29 mouse cellular contexts compared by ENCODE assay signal in genomic region chr1:52034816-52035752, GRCm38 (mm10). TPM values are rescaled to one million over a fixed set of nuclear protein-coding genes. Genes with fewer than 3 reads are reported as not detected.
DNase-seq lines count a peak whose midpoint lies in the region; ATAC-seq and TF ChIP-seq lines count a peak whose summit lies in the region.
"Had no signal": no experiment of that assay in that cellular context is flagged by ENCODE, and none has a peak within 500 bp of the region (broad histone marks: within the 10 kb centered on the region; RNA-seq: fewer than 3 reads in every experiment).

No protein-coding gene starts in this region.

- in situ Hi-C loops in CH12.LX (cut with MboI; ENCODE audit: low pct_ligation_motif_present, low pct_unique_long_range_greater_than_20kb, low sequenced_read_pairs) = loop anchor here (5.0 kb wide), 1 partner anchor 37 kb away; no protein-coding TSS in a partner anchor

- peak; percentile 7 for DNase-seq in lung, embryonic 14.5 days
- no peak for DNase-seq in lung, postnatal 14 days
- DNase-seq in CH12.LX (ENCODE audit: extremely low read depth) = no peak
- no peak for DNase-seq in adrenal gland, adult 2 months
- DNase-seq in ovary, postnatal 10 days (ENCODE audit: low spot score) = no peak
- DNase-seq in adrenal gland, adult 18-20 months (ENCODE audit: low spot score in 2 of 2) = no peak
- DNase-seq: adrenal gland, adult 8-10 months; cerebellum, adult 8-10 months; cerebellum, postnatal 25 days; gastrocnemius, adult 2 months; gastrocnemius, postnatal 36 days; heart, adult 2 months; kidney, adult 2 months; kidney, postnatal 10 days; liver, embryonic 13.5 days; lung, postnatal 10 days had no signal

- WGBS in lung, embryonic 14.5 days = 59% methylated on average over 12 of the region's 12 CpGs
- 59% methylated on average over 12 of the region's 12 CpGs for whole genome bisulfite sequencing in small intestine, adult 2 months

- no peak overlapping the region for H3K9ac ChIP-seq in lung, embryonic 14.5 days
- H3K9ac ChIP-seq in CH12.LX (ENCODE audit: insufficient read depth, low read depth) = no peak overlapping the region
- H3K9ac ChIP-seq: heart, embryonic 12.5 days; hindbrain, embryonic 14.5 days; limb, embryonic 15.5 days; liver, embryonic 13.5 days; midbrain, embryonic 15.5 days; neural tube, embryonic 13.5 days had no signal

- no peaks in the 10 kb centered on the region for H3K27me3 ChIP-seq in lung, embryonic 14.5 days (ENCODE audit: insufficient read depth, low read length)
- H3K27me3 ChIP-seq in CH12.LX (replicated peaks) = no peaks in the 10 kb centered on the region
- H3K27me3 ChIP-seq in small intestine, adult 2 months (ENCODE audit: control insufficient read depth, insufficient read depth, low read length) = no peaks in the 10 kb centered on the region
- H3K27me3 ChIP-seq: heart, embryonic 12.5 days; limb, embryonic 15.5 days; liver, embryonic 13.5 days; midbrain, embryonic 15.5 days; neural tube, embryonic 13.5 days had no signal

- no peaks in the 10 kb centered on the region for H3K79me2 ChIP-seq in CH12.LX (replicated peaks; ENCODE audit: control insufficient read depth, extremely low read depth, insufficient read depth, poor library complexity, severe bottlenecking)

- no peak for TF ChIP-seq EP300 in CH12.LX (IDR thresholded peaks at IDR 0.05; ENCODE audit: low read length)

- ATAC-seq in lung, embryonic 14.5 days (ENCODE audit: insufficient read depth) = no peak
- ATAC-seq in inflammation-experienced regulatory T-cells, adult 6 months = peak; percentile 70
- ATAC-seq: forebrain, embryonic 14.5 days; midbrain, embryonic 15.5 days; Patski had no signal

- no peaks in the 10 kb centered on the region for H3K4me1 ChIP-seq in lung, embryonic 14.5 days (ENCODE audit: insufficient read depth)
- peaks cover 9 to 26% of the 10 kb centered on the region in 2 experiments for H3K4me1 ChIP-seq in CH12.LX (ENCODE audit: control insufficient read depth in 1 of 2, insufficient read depth in 2 of 2)
- H3K4me1 ChIP-seq in small intestine, adult 2 months (ENCODE audit: control insufficient read depth, insufficient read depth, insufficient read length, low read length) = no peaks in the 10 kb centered on the region
- H3K4me1 ChIP-seq: heart, embryonic 12.5 days; liver, embryonic 13.5 days; midbrain, embryonic 10.5 days; midbrain, embryonic 15.5 days had no signal

- H3K27ac ChIP-seq in lung, embryonic 14.5 days (ENCODE audit: low read depth) = no peak overlapping the region
- no peak overlapping the region for H3K27ac ChIP-seq in CH12.LX (ENCODE audit: insufficient read depth, low read depth)
- H3K27ac ChIP-seq in small intestine, adult 2 months (ENCODE audit: insufficient read depth, low read depth, low read length) = peak overlapping the region; percentile 27; the same call in 1 of the 2 replicates
- H3K27ac ChIP-seq: gastrocnemius, adult 2 months; heart, adult 2 months; hindbrain, embryonic 14.5 days; limb, embryonic 10.5 days; limb, embryonic 15.5 days; liver, embryonic 13.5 days; midbrain, embryonic 10.5 days; midbrain, embryonic 15.5 days; neural tube, embryonic 13.5 days; stomach, postnatal 0 days had no signal

- no peaks in the 10 kb centered on the region for H3K9me3 ChIP-seq in lung, embryonic 14.5 days (ENCODE audit: low read depth, low read length)
- peaks cover 2% of the 10 kb centered on the region for H3K9me3 ChIP-seq in CH12.LX (replicated peaks; ENCODE audit: low read length)
- H3K9me3 ChIP-seq: limb, embryonic 10.5 days; limb, embryonic 15.5 days; liver, embryonic 13.5 days; midbrain, embryonic 10.5 days; midbrain, embryonic 15.5 days; neural tube, embryonic 13.5 days had no signal

- no peak overlapping the region for H3K4me3 ChIP-seq in lung, embryonic 14.5 days (ENCODE audit: low read depth, low read length)
- no peak overlapping the region for H3K4me3 ChIP-seq in CH12.LX (replicated peaks in 1 of 3; ENCODE audit: low read depth in 2 of 3, low read length in 2 of 3, poor library complexity in 1 of 3)
- H3K4me3 ChIP-seq in small intestine, adult 2 months (ENCODE audit: low read depth, low read length) = no peak overlapping the region
- H3K4me3 ChIP-seq: gastrocnemius, adult 2 months; heart, adult 2 months; heart, embryonic 12.5 days; limb, embryonic 10.5 days; limb, embryonic 15.5 days; liver, embryonic 13.5 days; midbrain, embryonic 10.5 days; midbrain, embryonic 15.5 days; neural tube, embryonic 13.5 days had no signal

- no peak for TF ChIP-seq POLR2A in CH12.LX (IDR thresholded peaks at IDR 0.05; ENCODE audit: low read depth, low read length)
- no peak for TF ChIP-seq POLR2A in small intestine, adult 2 months (IDR thresholded peaks at IDR 0.05; ENCODE audit: low read depth, low read length)

- TF ChIP-seq RAD21 in CH12.LX (IDR thresholded peaks at IDR 0.05; ENCODE audit: low read depth, low read length) = no peak

- dilution Hi-C loops in CH12.LX (cut with MboI; ENCODE audit: extremely low pct_ligation_motif_present, extremely low pct_unique_long_range_greater_than_20kb, low sequenced_read_pairs) = no loop called here

- TF ChIP-seq CTCF in lung, embryonic 14.5 days (IDR thresholded peaks at IDR 0.05; ENCODE audit: low read depth) = no peak
- no peak for TF ChIP-seq CTCF in CH12.LX (conservative IDR thresholded peaks at IDR 0.05 in 1 of 2, IDR thresholded peaks at IDR 0.05 in 1 of 2; ENCODE audit: low read depth in 2 of 2, low read length in 2 of 2)
- TF ChIP-seq CTCF in small intestine, adult 2 months (IDR thresholded peaks at IDR 0.05; ENCODE audit: extremely low read depth, insufficient read length, insufficient replicate concordance, low read depth, low read length) = no peak

- H3K36me3 ChIP-seq in lung, embryonic 14.5 days (ENCODE audit: insufficient read depth) = no peaks in the 10 kb centered on the region
- peaks cover 0 to 3% of the 10 kb centered on the region in 2 experiments for H3K36me3 ChIP-seq in CH12.LX (replicated peaks in 1 of 2; ENCODE audit: control insufficient read depth in 1 of 2, insufficient read depth in 1 of 2, low read length in 1 of 2)
- H3K36me3 ChIP-seq in small intestine, adult 2 months (ENCODE audit: control insufficient read depth, insufficient read depth, low read length) = no peaks in the 10 kb centered on the region
- H3K36me3 ChIP-seq: heart, embryonic 12.5 days; limb, embryonic 10.5 days; limb, embryonic 15.5 days; liver, embryonic 13.5 days; midbrain, embryonic 10.5 days; midbrain, embryonic 15.5 days; neural tube, embryonic 13.5 days had no signal

- no peak overlapping the region for H3K4me2 ChIP-seq in lung, embryonic 14.5 days
- no peak overlapping the region for H3K4me2 ChIP-seq in CH12.LX (ENCODE audit: insufficient read depth, low read depth, poor library complexity, severe bottlenecking)
- H3K4me2 ChIP-seq: heart, embryonic 12.5 days; hindbrain, embryonic 14.5 days; limb, embryonic 15.5 days; liver, embryonic 13.5 days; midbrain, embryonic 15.5 days; neural tube, embryonic 13.5 days had no signal

TF ChIP-seq in CH12.LX, 34 proteins besides CTCF, POLR2A, EP300 and RAD21:
- TF ChIP-seq USF2 (conservative IDR thresholded peaks at IDR 0.05; ENCODE audit: low read depth, low read length) = no peak
- TF ChIP-seq BHLHE40 (IDR thresholded peaks at IDR 0.05; ENCODE audit: low read depth, low read length) = peak; percentile 23; the same call in 1 of the 2 replicates
- no peak for TF ChIP-seq TCF12 (IDR thresholded peaks at IDR 0.05; ENCODE audit: low read depth, low read length)
- no peak for TF ChIP-seq SIN3A (IDR thresholded peaks at IDR 0.05; ENCODE audit: low read length)
- no peak for TF ChIP-seq MAFK (IDR thresholded peaks at IDR 0.05; ENCODE audit: insufficient replicate concordance, low read length)
- TF ChIP-seq MYC (IDR thresholded peaks at IDR 0.05; ENCODE audit: low read depth, low read length) = no peak
- no peak for TF ChIP-seq SMC3 (IDR thresholded peaks at IDR 0.05; ENCODE audit: low read depth, low read length)
TF ChIP-seq in CH12.LX: peak in this region for 1.

RNA-seq across cellular contexts. Expression of gene Stat4, which starts 48.1 kb away (rescaled TPM):
- polyA plus RNA-seq in lung, embryonic 14.5 days (2014; fragmentation: Nextera tagmentation; extraction: Ambion mirVana) = 3.2 and 4.0 TPM in 2 replicates
- total RNA-seq in CH12.LX (2012; rRNA removed) (9.1 and 17.5 TPM in 2 replicates), CH12.LX (2014; rRNA removed) (12.2 and 16.7 TPM in 2 replicates)
- 10.6 and 11.4 TPM in 2 replicates for polyA plus RNA-seq in CH12.LX (2012; ENCODE audit: insufficient read length, low read depth)
- 100 to 1,000 TPM; 154 to 191 (median 177) TPM for polyA plus RNA-seq in inflammation-experienced regulatory T-cells, adult 6 months (2017; shearing (Covaris generic))
- polyA plus RNA-seq in small intestine, adult 2 months (2012; rRNA removed) = 0.22 and 0.34 TPM in 2 replicates
- total RNA-seq in adrenal gland, adult 2 months (2021) = under 1 TPM; 0.28 to 0.43 TPM
- not detected in 2 replicates for polyA plus RNA-seq in adrenal gland, adult 2 months (2012; rRNA removed)
- under 1 TPM; 0.27 to 0.77 TPM for total RNA-seq in adrenal gland, adult 18-20 months (2021)
- total RNA-seq: MEL had no signal
- polyA plus RNA-seq: Patski had no signal

Comparison
In these comparisons a context has a peak if more than half of its experiments do, and no peak if none do; other contexts are left out.
1. RNA of gene Stat4, which starts 48.1 kb away (polyA plus RNA-seq): 154 to 191 TPM in inflammation-experienced regulatory T-cells, adult 6 months; 10.6 to 11.4 TPM in CH12.LX, 3.2 to 4.0 TPM in lung, embryonic 14.5 days, 0.22 to 0.34 TPM in small intestine, adult 2 months and not detected in adrenal gland, adult 2 months; every median in the first group is over 10 times any median in the second.